Mouse (Mus musculus) adrenal gland, postnatal 0 days (tissue): ENCODE results near the gene Olfr523. TPM values are rescaled to one million over a fixed set of nuclear protein-coding genes. Genes with fewer than 3 reads are reported as not detected.

Source experiments
- polyA plus RNA-seq: library from polyadenylated mRNA; unstranded; fragments of >200 nt; fragmentation: Nextera tagmentation; extraction: Ambion mirVana; gene quantifications from 2 replicates; pipeline ENCODE4 v1.2.1, GENCODE M21; 2015

Olfr523 gene
- not detected in 2 replicates for polyA plus RNA-seq

GRCm38 (mm10) chr7:140172936-140173335, at the start of gene Olfr523:
Gene Olfr523 (plus strand): TSS chr7:140173217.

DNA sequence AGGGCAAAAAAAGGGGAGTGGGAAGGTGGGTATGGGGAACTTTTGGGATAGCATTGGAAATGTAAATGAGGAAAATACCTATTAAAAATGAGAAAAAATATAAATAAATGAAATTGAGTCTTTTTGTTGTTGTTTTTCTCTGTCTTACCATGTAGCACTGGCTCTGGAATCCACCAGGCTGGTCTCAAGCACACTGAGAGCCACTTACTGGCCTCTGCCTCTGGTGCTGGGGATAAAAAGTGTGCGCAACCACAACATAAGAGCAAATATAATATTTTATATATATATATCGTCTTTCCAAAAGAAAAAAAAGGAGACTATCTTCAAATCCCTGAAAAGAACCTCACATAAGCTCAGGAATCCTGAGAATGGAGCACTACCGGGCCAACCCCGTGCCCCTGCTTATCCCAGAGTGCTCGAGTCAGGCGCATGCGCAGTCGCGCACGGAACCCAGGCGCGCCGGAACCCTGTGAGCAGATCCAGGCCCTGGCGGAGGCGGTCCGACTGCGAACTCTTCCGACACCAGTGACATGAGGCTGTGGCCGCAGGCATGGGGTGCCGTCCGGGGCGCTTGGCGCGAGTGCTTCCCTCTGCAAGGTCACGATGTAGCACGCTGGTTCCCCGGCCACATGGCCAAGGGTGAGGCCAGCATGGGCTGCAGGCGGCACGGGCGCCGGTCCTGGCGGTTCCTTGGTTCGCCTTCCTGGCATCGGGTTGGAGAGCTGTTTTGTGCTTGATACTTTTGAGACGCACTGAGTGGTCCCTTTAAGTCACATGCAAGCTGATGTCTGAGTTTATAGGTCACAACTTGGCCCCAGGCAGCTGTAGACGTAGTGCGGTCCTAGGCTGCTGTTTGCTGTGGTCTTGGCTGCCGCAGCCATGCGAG, 35.6 kb upstream of the Olfr523 start, which contains the start of gene Mtg1:
Mtg1 (plus strand) TSS at position 430 of the 886 bp plus-strand sequence.

GRCm38 (mm10) chr7:140154218-140154927, 18.6 kb upstream of the Olfr523 start, which contains the start of gene Sprn:
Gene Sprn (minus strand): TSS chr7:140154877.

DNA sequence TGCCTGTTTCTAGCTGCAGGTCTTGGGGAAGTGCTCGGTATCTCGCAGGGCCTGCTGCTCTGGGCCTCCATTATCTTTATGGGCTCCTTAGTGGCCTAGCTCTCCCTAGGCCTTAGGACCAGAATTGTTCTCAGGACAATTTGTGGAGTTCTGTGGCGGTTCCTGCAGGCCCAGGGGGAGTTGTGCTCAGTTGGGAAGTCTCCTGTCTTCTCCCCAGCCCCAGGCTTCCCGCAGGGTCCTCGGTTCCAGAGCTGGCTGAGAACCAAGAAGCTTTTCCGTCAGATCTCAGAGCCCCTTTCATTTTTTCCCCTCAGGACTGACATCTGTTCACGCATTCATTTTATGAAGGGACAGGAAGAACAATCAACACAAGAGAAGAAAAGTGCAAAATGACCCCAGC, 8.4 kb upstream of the Olfr523 start, which contains the start of gene Olfr522:
Olfr522 (minus strand) TSS at position 101 of the 400 bp plus-strand sequence.

GRCm38 (mm10) chr7:140205864-140206263, 32.8 kb downstream of the Olfr523 start, which contains the start of gene Olfr524:
Gene Olfr524 (minus strand): TSS chr7:140205964.

GRCm38 (mm10) chr7:140217967-140218366, 45.0 kb downstream of the Olfr523 start, which contains the start of gene Cd163l1:
Gene Cd163l1 (plus strand): TSS chr7:140218267.

Other genes starting within 250 kb of the Olfr523 start
- gene Utf1, start 229.4 kb upstream of the Olfr523 start, polyA plus RNA-seq, result 0.11 TPM in 1 of 2 replicates, not detected in the other
- gene 6430531B16Rik, start 194.5 kb upstream of the Olfr523 start, polyA plus RNA-seq, result 0.85 and 1.9 TPM in 2 replicates
- 2.3 and 3.0 TPM in 2 replicates for gene Adam8, start 180.7 kb upstream of the Olfr523 start, polyA plus RNA-seq
- gene Zfp511, start 136.8 kb upstream of the Olfr523 start, polyA plus RNA-seq, result 32.4 and 34.1 TPM in 2 replicates
- gene Tubgcp2, start 136.5 kb upstream of the Olfr523 start, polyA plus RNA-seq, result 26.8 and 34.5 TPM in 2 replicates
- not detected in 2 replicates for gene Msx3, start 124.1 kb upstream of the Olfr523 start, polyA plus RNA-seq
- 21.4 and 28.3 TPM in 2 replicates for gene Caly, start 90.7 kb upstream of the Olfr523 start, polyA plus RNA-seq
- gene Prap1, start 79.8 kb upstream of the Olfr523 start, polyA plus RNA-seq, result 0.77 and 13.5 TPM in 2 replicates
- 128 and 178 TPM in 2 replicates for gene Fuom, start 70.8 kb upstream of the Olfr523 start, polyA plus RNA-seq
- 16.9 and 26.2 TPM in 2 replicates for gene Paox, start 57.4 kb upstream of the Olfr523 start, polyA plus RNA-seq
- gene Echs1, start 56.7 kb upstream of the Olfr523 start, polyA plus RNA-seq, result 290 and 453 TPM in 2 replicates
- gene Mtg1, start 35.7 kb upstream of the Olfr523 start, polyA plus RNA-seq, result 32.9 and 51.0 TPM in 2 replicates
- 1.9 and 4.3 TPM in 2 replicates for gene Sprn, start 18.3 kb upstream of the Olfr523 start, polyA plus RNA-seq
- not detected in 2 replicates for gene Olfr522, start 8.5 kb upstream of the Olfr523 start, polyA plus RNA-seq
- gene Olfr524, start 32.7 kb downstream of the Olfr523 start, polyA plus RNA-seq, result not detected in 2 replicates
- gene Cd163l1, start 45.0 kb downstream of the Olfr523 start, polyA plus RNA-seq, result 0.07 TPM in 1 of 2 replicates, not detected in the other
- not detected in 2 replicates for gene 5830411N06Rik, start 74.1 kb downstream of the Olfr523 start, polyA plus RNA-seq
- gene Olfr525, start 147.6 kb downstream of the Olfr523 start, polyA plus RNA-seq, result not detected in 2 replicates
- gene Olfr527, start 160.8 kb downstream of the Olfr523 start, polyA plus RNA-seq, result not detected in 2 replicates
- gene Olfr60, start 188.5 kb downstream of the Olfr523 start, polyA plus RNA-seq, result not detected in 2 replicates
- gene Olfr530, start 203.1 kb downstream of the Olfr523 start, polyA plus RNA-seq, result not detected in 2 replicates
- not detected in 2 replicates for gene Olfr531, start 229.7 kb downstream of the Olfr523 start, polyA plus RNA-seq
- not detected in 2 replicates for gene Olfr532, start 248.4 kb downstream of the Olfr523 start, polyA plus RNA-seq